Mouse (Mus musculus): ENCODE measurements around the gene Slc25a39. TPM values are rescaled to one million over a fixed set of nuclear protein-coding genes. Genes with fewer than 3 reads are reported as not detected.

Gene Slc25a39
- polyA plus RNA-seq, 1 experiment = 122 TPM

- TF ChIP-seq CTCF (IDR thresholded peaks at IDR 0.05; ENCODE audit: borderline replicate concordance, extremely low read depth, insufficient read depth, insufficient read length) = no peak
- no peak for TF ChIP-seq POLR2A (IDR thresholded peaks at IDR 0.05; ENCODE audit: borderline replicate concordance, extremely low read depth, insufficient read depth, insufficient read length, poor library complexity, severe bottlenecking)
- DNase-seq (ENCODE audit: low read depth) = no peak
Measured at GRCm38 (mm10) chr11:102363623-102364022, 44.1 kb downstream of the Slc25a39 start.

- no peak for TF ChIP-seq CTCF (IDR thresholded peaks at IDR 0.05; ENCODE audit: borderline replicate concordance, extremely low read depth, insufficient read depth, insufficient read length)
- no peak for TF ChIP-seq POLR2A (IDR thresholded peaks at IDR 0.05; ENCODE audit: borderline replicate concordance, extremely low read depth, insufficient read depth, insufficient read length, poor library complexity, severe bottlenecking)
- no peak for DNase-seq (ENCODE audit: low read depth)
Measured at GRCm38 (mm10) chr11:102361776-102362495, 45.8 kb downstream of the Slc25a39 start.

GRCm38 (mm10) chr11:102358365-102358764 is 49.4 kb downstream of the Slc25a39 start:
- no peak for DNase-seq (ENCODE audit: low read depth)
- TF ChIP-seq POLR2A (IDR thresholded peaks at IDR 0.05; ENCODE audit: borderline replicate concordance, extremely low read depth, insufficient read depth, insufficient read length, poor library complexity, severe bottlenecking) = no peak
- no peak for TF ChIP-seq CTCF (IDR thresholded peaks at IDR 0.05; ENCODE audit: borderline replicate concordance, extremely low read depth, insufficient read depth, insufficient read length)

GRCm38 (mm10) chr11:102356636-102357350 is 51.0 kb downstream of the Slc25a39 start:
- no peak for DNase-seq (ENCODE audit: low read depth)
- TF ChIP-seq CTCF (IDR thresholded peaks at IDR 0.05; ENCODE audit: borderline replicate concordance, extremely low read depth, insufficient read depth, insufficient read length) (no peak), POLR2A (IDR thresholded peaks at IDR 0.05; ENCODE audit: borderline replicate concordance, extremely low read depth, insufficient read depth, insufficient read length, poor library complexity, severe bottlenecking) (no peak)

- DNase-seq (ENCODE audit: low read depth) = no peak
- TF ChIP-seq CTCF (IDR thresholded peaks at IDR 0.05; ENCODE audit: borderline replicate concordance, extremely low read depth, insufficient read depth, insufficient read length) (no peak), POLR2A (IDR thresholded peaks at IDR 0.05; ENCODE audit: borderline replicate concordance, extremely low read depth, insufficient read depth, insufficient read length, poor library complexity, severe bottlenecking) (no peak)
Measured at GRCm38 (mm10) chr11:102356190-102356589, 51.6 kb downstream of the Slc25a39 start.

- TF ChIP-seq POLR2A (IDR thresholded peaks at IDR 0.05; ENCODE audit: borderline replicate concordance, extremely low read depth, insufficient read depth, insufficient read length, poor library complexity, severe bottlenecking) = no peak
- TF ChIP-seq CTCF (IDR thresholded peaks at IDR 0.05; ENCODE audit: borderline replicate concordance, extremely low read depth, insufficient read depth, insufficient read length) = no peak
- DNase-seq (ENCODE audit: low read depth) = no peak
Measured at GRCm38 (mm10) chr11:102355501-102355900, 52.2 kb downstream of the Slc25a39 start.

GRCm38 (mm10) chr11:102353021-102353431 is 54.7 kb downstream of the Slc25a39 start:
- TF ChIP-seq CTCF (IDR thresholded peaks at IDR 0.05; ENCODE audit: borderline replicate concordance, extremely low read depth, insufficient read depth, insufficient read length) (no peak), POLR2A (IDR thresholded peaks at IDR 0.05; ENCODE audit: borderline replicate concordance, extremely low read depth, insufficient read depth, insufficient read length, poor library complexity, severe bottlenecking) (no peak)
- no peak for DNase-seq (ENCODE audit: low read depth)

Other genes with a start within 250 kb of the Slc25a39 start
- gene Lsm12, start 222.7 kb downstream of the Slc25a39 start, polyA plus RNA-seq (2012; rRNA removed) = 36.5 and 47.6 TPM in 2 replicates
- 56.9 and 67.0 TPM in 2 replicates for gene G6pc3, start 218.3 kb downstream of the Slc25a39 start, polyA plus RNA-seq (2012; rRNA removed)
- gene Hdac5, start 177.8 kb downstream of the Slc25a39 start, polyA plus RNA-seq (2012; rRNA removed) = 147 and 153 TPM in 2 replicates
- gene BC030867, start 159.1 kb downstream of the Slc25a39 start, polyA plus RNA-seq (2012; rRNA removed) = 5.0 and 8.2 TPM in 2 replicates
- 0.25 and 0.56 TPM in 2 replicates for gene Asb16, start 139.2 kb downstream of the Slc25a39 start, polyA plus RNA-seq (2012; rRNA removed)
- gene Tmub2, start 123.0 kb downstream of the Slc25a39 start, polyA plus RNA-seq (2012; rRNA removed) = 74.7 and 88.3 TPM in 2 replicates
- gene Atxn7l3, start 111.3 kb downstream of the Slc25a39 start, polyA plus RNA-seq (2012; rRNA removed) = 116 and 130 TPM in 2 replicates
- 57.7 and 80.5 TPM in 2 replicates for gene Ubtf, start 88.2 kb downstream of the Slc25a39 start, polyA plus RNA-seq (2012; rRNA removed)
- 1.3 and 2.6 TPM in 2 replicates for gene Slc4a1, start 41.7 kb downstream of the Slc25a39 start, polyA plus RNA-seq (2012; rRNA removed)
- 292 and 306 TPM in 2 replicates for gene Rundc3a, start 14.5 kb downstream of the Slc25a39 start, polyA plus RNA-seq (2012; rRNA removed)
- gene Grn, start 22.4 kb upstream of the Slc25a39 start, polyA plus RNA-seq (2012; rRNA removed) = 33.2 and 53.0 TPM in 2 replicates
- 221 and 276 TPM in 2 replicates for gene Fam171a2, start 39.7 kb upstream of the Slc25a39 start, polyA plus RNA-seq (2012; rRNA removed)
- 4.8 and 5.3 TPM in 2 replicates for gene Itga2b, start 62.2 kb upstream of the Slc25a39 start, polyA plus RNA-seq (2012; rRNA removed)
- 46.1 and 58.4 TPM in 2 replicates for gene Gpatch8, start 148.4 kb upstream of the Slc25a39 start, polyA plus RNA-seq (2012; rRNA removed)
- gene Gm11627, start 171.5 kb upstream of the Slc25a39 start, polyA plus RNA-seq (2012; rRNA removed) = 3.6 and 4.6 TPM in 2 replicates
- 35.6 and 59.4 TPM in 2 replicates for gene Fzd2, start 196.4 kb upstream of the Slc25a39 start, polyA plus RNA-seq (2012; rRNA removed)